Mouse (Mus musculus) monocyte, adult 2 months (primary cell): ENCODE measurements around the gene Map3k6.

Experiments used
- DNase-seq, 2 experiments: peaks; one replicate each; pipeline ENCODE4 v3.0.0; 2022; ENCODE audit warnings: low spot score in 2 of 2, low read depth in 1 of 2

The Map3k6 gene

GRCm38 (mm10) chr4:133281513-133281912, 40.9 kb downstream of the Map3k6 start:
- DNase-seq = no peak

- DNase-seq = no peak
Measured at GRCm38 (mm10) chr4:133281951-133282481, 41.4 kb downstream of the Map3k6 start.

- DNase-seq = no peak
Measured at GRCm38 (mm10) chr4:133282656-133283055, 42.0 kb downstream of the Map3k6 start.

GRCm38 (mm10) chr4:133285299-133285698, 44.7 kb downstream of the Map3k6 start:
- no peak for DNase-seq

GRCm38 (mm10) chr4:133285950-133286349, 45.3 kb downstream of the Map3k6 start:
- no peak for DNase-seq

DNA sequence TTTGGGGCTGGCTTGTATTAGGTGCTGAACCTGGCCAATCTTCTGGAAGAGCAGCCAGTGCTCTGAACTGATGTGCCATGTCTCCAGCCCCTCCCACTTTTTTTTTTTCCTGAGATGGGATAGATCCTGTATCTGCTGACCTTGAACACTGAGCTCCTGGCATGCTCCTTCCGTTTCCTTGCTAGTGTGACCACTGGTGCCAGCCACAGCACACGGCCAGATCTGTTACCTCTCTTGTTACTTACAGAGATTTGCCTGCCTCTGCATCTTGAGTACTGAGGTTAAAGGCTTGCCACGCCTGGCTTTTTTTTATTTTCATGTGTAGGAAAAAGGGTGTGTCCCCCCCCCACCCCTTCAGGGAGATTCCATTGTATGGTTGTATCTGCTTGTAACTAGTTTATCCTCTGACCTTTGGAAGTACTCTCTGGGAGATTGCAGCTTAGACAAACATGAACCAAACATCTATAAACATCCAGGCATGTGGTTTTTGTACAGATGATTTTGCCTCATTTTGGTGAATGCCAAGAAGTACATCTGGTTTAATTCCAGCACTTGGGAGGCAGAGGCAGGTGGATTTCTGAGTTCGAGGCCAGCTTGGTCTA, 46.0 kb downstream of the Map3k6 start:
- DNase-seq = no peak

DNA sequence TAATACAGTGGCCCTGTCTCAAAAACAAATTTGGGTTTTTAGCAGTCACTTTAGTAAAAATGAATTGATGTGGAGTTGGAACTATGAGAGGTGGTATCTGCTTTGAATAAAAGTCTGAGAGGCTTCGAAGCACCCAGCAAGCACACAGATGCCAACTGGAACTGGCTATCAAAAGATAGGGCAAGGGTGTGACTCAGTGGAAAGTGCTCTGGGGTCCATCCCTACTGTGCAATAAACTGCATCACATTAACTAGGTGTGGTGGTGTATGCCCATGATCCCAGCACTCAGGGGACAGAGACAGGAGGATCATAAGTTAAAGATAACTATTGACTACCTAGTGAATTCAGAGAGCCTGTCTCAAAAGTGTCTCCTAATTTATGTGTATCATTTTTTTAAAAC, 50.6 kb downstream of the Map3k6 start:
- no peak for DNase-seq

GRCm38 (mm10) chr4:133292405-133292804, 51.8 kb downstream of the Map3k6 start:
- no peak for DNase-seq

- no peak for DNase-seq
Measured at GRCm38 (mm10) chr4:133292901-133293843, 52.6 kb downstream of the Map3k6 start.

DNA sequence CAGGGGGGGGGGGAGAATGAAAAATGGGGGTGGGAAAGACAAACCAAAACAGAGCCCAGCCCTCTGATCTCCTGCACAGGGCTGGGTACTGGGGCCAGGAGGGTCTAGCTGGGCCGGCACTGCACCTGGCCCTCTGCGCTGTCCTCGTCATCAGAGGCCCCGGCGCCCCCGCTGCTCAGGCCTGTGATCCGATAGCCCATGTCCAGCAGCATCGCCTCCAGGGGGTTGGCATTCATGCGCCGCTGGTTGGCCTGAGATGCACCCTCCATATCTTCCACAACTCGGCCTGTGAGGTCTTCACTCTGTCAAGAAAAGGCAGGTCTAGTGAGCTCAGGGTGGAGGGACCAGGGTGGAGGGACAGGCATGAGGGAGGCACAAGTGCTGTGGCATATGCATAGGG, 53.5 kb downstream of the Map3k6 start:
- DNase-seq = no peak

GRCm38 (mm10) chr4:133297360-133297759, 56.7 kb downstream of the Map3k6 start:
- no peak for DNase-seq

GRCm38 (mm10) chr4:133297801-133298238, 57.2 kb downstream of the Map3k6 start:
- peak; percentile 30 to 45 for DNase-seq

GRCm38 (mm10) chr4:133298516-133299365, 58.1 kb downstream of the Map3k6 start:
- DNase-seq = no peak

GRCm38 (mm10) chr4:133299701-133300100, 59.1 kb downstream of the Map3k6 start:
- no peak for DNase-seq

GRCm38 (mm10) chr4:133300421-133300820, 59.8 kb downstream of the Map3k6 start:
- DNase-seq = no peak

DNA sequence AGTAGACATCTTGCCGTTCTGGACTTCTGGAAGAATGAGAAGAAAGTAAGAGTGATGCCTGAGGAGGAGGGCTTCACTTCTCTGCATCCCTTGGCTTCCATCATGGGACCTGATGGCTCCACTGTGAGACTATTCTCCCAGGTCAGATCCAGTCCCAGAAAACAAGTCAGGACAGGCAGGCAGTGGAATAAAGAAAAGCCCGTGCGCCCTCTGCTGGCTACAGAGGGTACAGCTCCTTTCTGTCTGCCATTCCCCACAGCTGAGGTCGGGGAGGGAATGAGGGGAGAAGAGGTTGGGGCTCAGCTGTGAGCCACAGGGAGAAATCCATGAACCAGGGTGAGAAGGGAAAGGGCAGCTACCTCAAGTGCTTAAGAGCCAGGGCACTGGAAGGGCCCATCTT, 61.2 kb downstream of the Map3k6 start:
- peak in 1 of 2 experiments; percentile 46 for DNase-seq
